Mouse (Mus musculus) natural killer cell, adult 2 months (primary cell): ENCODE results near the gene Abcb9.

ENCODE experiments used
- DNase-seq, 2 experiments: peaks; one replicate each; pipeline ENCODE4 v3.0.0; 2022; ENCODE audit warnings: low spot score in 2 of 2

Gene Abcb9

DNA sequence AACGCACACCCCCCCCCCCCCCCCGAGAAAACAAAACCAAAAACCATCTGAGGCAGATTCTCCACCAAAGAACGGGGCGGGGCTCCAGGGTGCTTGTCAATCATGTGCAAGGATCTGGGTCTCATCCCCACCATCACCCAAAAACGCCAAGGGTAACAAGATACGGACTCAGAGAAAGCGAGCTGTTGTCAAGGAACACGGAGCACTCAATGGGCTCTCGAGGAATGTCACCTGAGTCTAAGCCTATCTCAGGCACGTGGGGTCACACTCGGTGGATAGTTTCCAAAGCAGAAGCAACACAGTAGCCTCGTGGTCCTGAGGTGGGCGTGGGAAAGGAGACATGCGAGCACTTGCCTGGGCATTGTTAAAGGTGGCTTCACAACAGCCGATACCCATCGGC is 81.9 kb downstream of the Abcb9 start:
- peak in 1 of 2 experiments; percentile 44 for DNase-seq

- no peak for DNase-seq
Measured at GRCm38 (mm10) chr5:124012885-124013284, 82.7 kb downstream of the Abcb9 start.

GRCm38 (mm10) chr5:124011927-124012326 is 83.7 kb downstream of the Abcb9 start:
- DNase-seq, result peak in 1 of 2 experiments; percentile 43
